Mouse (Mus musculus): ENCODE measurements around the gene Mef2b.
A peak's percentile ranks its signal among the peaks of the same experiment; 100 is the strongest.

Mef2b gene

DNA sequence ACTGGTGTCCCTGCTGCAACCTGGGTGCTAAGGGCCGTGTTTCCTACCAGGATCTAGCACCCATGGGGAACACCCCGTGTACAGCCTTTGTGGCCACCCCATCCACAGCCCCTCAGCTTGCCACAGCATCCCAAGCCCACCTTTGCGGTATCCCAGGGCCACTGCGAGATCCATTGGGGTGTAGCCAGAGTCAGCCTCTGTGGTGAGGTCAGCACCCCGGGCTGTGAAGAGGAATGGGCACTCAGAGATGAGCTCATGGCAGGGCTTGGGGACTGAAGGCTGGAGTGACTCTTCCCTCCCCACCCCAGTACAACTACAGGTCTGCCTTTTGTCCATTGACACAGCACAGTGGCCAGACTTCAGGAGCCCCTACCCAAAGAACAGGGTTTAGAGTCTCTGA, 5.4 kb upstream of the Mef2b start:
- DNase-seq (ENCODE audit: low read depth, low spot score), result no peak

DNA sequence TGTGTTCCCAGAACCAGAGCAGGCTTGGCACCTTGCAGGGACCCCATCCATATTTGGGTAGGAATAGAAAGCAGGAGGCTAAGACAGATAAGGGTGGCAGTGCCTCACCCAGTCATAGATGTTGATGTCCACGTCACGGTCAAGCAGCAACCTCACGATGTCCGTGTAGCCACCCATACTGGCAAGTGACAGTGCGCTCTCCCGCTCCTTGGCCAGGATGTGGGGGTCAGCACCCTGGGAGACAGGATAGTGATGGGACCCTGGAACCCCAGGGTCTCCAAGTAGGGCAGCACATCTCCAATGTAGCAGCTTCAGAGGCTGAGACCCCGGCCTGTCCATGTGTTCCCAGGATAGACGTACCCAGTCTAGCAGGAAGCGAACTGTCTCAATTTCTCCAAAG, 4.6 kb upstream of the Mef2b start:
- DNase-seq (ENCODE audit: low read depth, low spot score), result no peak

DNA sequence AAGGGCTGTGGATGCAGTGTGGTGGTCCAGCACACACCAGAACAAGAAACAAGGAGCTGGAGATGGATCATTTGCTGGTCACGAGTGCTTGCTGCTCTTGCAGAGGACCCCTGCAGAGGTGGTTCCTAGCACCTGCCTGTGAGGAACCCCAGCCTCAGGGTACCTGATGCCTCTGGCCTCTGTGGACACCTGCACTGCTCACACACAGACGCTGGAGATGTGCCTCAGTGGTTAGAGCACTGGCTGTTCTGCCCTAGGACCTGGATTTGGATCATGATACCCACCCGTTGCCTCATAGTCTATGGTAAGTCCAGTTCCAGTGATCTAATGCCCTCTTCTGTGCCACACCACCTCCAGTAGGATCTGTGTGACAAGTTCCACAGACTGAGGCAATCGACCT, 2.9 kb upstream of the Mef2b start:
- no peak for DNase-seq (ENCODE audit: low read depth, low spot score)

DNA sequence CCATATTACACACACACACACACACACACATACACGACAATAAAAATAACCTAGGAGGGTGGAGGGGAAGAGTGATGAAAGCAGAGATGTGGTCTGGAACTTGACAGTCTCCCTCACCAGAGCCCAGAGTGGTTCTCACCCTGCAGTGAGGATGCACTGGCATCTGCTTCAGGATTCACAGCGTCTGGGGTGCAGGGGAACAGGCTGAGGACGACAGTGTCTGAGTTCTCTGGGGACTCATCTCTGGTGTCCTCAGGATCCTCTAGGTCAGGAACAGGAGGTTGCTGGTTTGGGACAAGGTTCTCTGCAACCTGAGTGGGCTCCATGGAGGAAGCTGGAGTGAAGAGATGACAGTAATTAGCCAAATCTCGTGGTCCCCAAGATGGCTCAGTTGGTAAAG, 1.6 kb upstream of the Mef2b start:
- no peak for DNase-seq (ENCODE audit: low read depth, low spot score)

DNA sequence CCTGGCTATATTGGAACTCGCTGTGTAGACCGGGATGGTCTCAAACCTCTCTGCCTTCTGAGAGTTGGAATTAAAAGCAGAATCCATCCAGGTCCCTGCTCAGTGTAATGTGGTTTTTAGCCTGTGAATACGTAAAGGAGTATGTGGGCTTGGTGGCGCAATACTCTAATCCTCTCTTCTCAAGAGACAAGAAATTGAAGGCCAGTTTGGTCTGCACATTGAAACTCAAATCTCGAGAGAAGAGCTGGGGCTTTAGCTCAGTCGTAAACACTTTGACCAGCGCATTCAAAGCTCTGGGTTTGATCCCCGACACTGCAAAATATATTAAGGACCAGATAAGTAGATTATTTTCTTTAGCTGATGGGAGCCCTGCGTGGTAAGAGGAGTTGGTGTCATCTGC, 470 bp downstream of the Mef2b start:
- DNase-seq (ENCODE audit: low read depth, low spot score), result no peak

DNA sequence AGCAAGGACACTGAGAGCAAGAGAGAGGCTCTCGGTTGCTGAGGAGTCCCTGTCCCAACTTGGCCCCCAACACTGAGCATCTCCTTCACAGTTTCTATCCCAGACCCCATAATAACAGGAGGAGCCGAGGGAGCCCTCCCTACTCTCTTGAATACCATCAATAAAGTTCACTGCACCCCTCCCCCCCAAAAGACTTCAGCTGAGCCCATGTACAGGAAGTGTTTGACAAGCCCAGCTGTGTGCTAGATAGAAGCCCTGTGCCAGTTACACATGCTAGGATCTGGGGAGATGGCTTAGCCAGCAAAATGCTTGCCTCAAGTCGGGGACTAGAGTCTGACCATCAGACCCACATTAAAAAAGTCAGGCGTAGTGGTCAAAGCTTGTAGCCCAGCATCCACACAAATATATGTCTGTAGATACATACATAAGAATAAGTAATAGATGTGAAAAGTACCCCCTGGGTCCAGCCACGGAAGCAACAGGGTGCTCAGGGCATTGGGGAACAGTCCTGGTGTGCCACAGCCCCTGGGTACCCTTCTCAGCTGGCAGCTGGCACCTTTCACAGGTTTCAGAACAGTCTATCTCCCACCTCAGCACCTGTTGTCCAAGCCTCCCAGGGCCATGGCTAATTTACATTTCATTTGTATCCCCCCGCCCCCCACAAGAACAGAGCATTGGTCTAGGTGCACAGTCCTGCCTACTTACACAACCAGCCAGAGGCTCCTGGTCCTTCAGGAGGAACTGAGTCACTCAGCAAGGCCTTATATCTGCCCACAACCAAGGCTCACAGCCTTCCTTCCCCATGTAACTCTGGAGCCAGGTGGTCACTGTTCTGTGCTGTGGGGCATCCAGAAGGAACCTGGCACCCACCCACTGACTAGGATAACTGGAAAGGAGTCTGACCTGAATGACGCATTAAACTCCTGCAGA, 8.4 kb downstream of the Mef2b start:
- no peak for DNase-seq (ENCODE audit: low read depth, low spot score)

DNA sequence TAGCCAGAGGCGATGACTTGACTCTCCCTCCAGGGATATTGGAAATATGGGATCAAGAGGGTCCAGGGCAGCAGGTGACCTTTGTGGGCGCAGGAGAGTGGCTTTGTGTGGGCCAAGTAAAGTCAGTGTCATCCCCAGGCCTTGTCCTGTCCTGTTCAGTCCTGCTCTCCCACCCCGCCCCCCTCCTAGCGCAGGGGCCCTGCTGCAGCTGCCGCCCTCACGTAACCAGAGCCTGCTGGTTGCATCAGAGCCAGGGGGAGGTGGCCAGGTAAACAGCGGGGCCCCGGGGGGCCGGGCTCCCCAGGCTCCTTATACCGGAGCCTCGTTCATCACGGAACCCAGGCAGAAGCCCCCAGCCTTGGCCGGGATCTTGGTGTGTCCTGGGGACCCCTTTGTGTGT, 10.6 kb downstream of the Mef2b start:
- no peak for DNase-seq (ENCODE audit: low read depth, low spot score)

DNA sequence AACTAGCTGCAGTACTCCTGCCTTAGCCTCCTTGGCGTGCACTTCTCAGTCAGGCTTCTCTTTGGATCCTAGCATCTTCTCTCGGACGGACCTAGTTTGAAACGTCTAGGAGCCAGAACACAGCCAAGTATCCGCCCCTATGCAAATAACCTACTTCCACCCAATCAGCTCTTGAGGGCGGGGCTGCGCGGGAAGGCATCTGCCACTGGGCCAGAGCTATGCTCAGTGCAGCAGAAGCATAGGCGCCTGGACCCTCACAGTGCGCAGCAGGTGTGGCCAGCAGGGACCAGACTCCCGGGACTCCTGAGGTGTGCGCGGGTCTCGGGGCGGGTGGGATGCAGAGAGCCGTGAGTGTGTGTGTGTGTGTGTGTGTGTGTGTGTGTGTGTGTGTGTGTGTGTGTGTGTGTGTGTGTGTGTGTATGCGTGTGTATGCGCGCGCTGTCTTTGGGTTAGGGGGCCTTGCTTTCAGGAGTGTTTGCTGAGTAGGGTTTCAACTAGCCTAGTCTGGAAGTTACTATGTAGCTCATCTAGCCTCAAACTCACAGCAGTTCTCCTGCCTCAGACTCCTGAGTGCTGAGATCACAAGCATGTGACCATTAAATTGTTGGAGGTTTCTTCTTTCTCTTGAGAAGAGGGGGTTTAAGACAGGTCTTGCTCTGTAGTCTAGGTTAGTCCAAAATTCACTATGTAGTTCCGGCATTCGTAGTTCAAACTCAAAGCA, 13.2 kb downstream of the Mef2b start:
- DNase-seq (ENCODE audit: low read depth, low spot score), result peak; percentile 79

DNA sequence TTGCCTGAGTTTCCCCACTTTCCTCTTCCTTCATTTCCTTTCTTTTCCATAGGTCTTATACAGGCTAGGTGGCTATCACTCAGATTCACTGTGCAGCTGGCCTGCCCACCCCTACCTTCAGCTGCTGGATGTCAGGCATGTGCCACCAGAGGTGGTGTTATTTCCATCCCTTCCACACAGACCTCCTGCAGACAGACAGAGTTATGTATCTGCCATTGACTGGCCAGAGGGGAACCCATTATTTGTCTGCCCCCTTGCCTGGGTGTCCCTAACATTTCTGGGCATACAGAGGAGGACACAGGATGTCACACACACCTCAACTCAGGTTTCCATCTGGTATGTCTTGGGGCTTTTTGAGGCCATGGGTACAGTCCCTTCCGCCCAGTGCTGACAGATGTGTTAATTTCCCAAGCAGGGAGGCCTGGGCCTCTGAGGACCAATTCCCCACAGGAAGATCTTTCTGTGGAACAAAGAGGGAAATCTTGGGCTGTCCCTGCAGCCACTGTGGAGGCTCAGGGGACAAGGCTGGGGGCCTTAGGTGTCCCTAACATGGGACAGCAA, 17.8 kb downstream of the Mef2b start:
- no peak for DNase-seq (ENCODE audit: low read depth, low spot score)

DNA sequence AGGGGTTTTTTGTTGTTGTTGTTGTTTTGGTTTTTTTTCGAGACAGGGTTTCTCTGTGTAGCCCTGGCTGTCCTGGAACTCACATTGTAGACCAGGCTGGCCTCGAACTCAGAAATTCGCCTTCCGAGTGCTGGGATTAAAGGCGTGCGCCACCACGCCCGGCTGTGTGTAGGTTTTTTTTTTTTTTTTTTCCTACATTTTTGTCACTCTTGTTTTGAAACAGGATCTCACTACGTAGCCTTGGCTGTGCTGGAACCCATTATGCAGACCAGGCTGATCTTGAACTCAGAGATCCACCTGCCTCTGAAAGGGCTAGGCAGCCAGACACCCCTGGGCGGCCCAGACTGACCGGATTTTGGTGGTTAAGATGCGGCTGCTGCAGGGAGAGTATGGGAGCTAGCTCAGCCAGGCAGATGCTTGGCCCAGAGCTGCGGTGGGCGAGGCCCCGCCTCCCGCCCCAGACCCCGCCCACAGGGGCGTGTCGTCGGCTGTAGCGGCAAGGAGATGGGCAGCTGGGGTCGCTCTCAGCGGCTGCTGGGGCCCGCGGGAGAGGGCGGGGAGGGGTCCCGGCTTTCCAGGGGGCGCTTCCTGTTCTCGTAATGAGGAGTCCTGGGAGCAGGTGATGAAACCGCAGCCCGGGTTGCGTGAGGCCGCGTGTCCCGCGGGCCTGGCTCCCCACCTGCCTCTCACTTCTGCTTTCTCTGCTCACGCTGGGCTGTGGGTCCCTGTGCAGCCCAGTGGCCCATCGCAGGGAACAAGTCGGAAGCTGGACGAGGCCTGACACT, 18.8 kb downstream of the Mef2b start:
- DNase-seq (ENCODE audit: low read depth, low spot score), result peak; percentile 91

DNA sequence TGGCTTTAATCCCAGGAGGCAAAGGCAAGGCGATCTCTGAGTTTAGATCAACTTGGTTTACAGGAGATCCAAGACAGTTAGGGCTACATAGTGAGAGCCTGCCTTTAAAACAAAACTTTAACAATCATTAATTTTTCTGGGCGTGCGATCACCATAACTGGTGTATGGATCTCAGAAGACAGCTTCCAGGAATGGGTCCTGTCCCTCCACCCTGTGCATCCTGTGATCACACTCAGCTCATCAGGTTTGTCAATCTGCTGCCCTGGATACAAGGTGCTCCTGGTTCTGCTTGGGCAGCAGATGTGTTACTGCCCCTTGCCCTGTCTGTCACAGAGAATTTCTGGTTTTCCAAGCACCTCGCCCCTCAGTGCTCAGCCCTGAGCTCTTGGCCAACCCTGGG, 19.7 kb downstream of the Mef2b start:
- no peak for DNase-seq (ENCODE audit: low read depth, low spot score)

DNA sequence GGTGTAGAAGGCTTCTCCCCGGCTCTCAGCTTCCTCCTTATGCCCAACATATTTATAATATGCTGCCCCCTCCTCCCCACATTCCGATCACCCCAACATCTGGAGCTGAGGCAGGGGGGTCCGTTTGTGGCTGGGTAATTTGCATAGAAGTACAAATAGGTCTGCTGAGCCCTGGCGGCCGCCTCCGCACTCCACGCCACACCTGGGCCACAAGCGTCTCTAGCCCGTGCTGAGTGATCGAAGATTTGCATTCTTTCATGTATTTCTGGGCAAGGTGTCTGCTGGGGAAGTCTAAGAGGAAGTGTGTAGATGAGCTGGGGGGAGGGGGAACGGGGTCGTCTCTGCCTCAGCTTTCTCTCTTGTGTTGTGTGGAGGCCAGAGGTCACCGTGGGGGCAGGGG, 20.5 kb downstream of the Mef2b start:
- DNase-seq (ENCODE audit: low read depth, low spot score), result peak; percentile 58

DNA sequence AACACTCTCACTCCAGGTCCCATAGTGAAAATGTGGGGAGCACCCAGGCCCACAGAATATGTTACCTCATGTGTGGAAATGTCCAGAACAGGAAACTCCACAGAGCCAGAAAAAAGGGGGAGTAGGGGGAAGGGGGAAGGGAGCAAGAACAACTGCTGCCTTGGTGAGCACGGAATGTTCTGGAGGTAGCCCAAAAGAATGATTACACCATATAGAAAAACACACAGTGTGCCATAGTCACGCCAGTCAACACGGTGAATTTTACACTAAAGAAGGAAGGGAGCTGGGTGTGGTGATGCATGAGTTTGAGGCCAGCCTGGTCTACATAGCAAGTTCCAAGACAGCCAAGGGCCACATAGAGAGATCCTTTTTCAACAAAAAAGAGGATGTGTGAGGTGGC, 23.8 kb downstream of the Mef2b start:
- DNase-seq (ENCODE audit: low read depth, low spot score), result no peak

DNA sequence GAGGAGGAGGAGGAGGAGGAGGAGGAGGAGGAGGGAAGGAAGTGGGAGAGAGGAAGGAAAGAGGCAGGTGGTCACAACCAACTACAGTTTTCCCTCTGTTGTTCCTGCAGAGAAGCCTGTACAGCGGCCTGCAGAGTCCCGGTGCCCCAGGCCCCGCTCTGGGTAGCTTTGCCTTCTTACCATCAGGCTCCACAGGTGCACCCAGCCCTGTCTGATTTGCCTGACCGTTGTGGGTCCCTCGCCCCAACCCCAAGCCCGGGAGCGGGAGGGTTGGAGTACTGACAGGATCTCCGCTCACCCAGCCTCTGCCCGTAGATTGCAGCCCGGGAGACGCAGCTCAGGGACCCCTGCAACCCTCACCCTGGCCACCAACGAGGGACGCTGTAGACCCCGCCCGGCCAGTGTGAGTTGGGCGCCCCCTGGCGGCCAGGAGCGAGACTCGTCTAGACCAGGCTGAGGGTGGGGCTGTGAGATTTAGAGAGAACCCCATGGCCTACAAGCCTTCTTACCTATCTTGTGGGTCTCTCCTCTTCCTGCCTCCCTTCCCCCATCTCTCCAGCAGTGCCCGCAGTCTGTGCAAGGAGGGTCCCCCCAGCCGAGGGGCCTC, 27.1 kb downstream of the Mef2b start:
- DNase-seq (ENCODE audit: low read depth, low spot score), result peak; percentile 87

DNA sequence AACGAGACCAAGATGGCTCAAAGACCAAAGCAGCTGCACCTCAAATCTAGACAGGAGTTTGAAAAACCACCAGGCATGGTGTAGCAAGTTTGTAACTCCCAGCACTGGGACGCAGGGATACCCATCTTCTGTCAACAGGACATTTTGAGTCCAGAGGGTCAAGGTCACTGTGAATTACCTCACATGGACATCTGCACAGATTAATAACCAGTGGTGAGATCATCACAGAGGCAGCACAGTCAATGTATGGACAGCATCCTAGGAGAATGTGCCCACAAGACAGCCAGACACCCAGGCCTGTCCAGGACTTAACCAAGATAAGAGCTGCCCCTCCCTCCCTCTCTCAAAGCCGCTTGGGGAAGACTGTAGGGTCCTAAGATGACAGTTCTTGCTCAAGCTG, 30.6 kb downstream of the Mef2b start:
- DNase-seq (ENCODE audit: low read depth, low spot score), result no peak

DNA sequence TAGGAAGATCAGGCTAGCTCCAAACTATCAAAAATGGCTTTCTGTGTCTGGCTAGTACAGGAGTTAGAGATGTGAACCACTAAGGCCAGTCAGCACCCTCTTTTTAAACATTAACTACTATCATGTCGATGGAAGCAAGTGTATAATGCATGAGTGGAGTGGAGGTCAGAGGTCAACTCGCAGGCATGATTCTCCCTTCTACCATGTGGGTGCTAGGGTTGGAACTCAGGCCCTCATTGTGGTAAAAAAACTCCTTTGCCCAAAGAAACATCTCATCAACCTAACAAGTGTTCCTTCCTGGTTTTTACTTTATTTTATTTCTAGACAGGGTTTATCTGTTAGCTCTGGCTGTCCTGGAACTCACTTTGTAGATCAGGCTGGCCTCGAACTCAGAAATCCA, 31.2 kb downstream of the Mef2b start:
- DNase-seq (ENCODE audit: low read depth, low spot score), result no peak

DNA sequence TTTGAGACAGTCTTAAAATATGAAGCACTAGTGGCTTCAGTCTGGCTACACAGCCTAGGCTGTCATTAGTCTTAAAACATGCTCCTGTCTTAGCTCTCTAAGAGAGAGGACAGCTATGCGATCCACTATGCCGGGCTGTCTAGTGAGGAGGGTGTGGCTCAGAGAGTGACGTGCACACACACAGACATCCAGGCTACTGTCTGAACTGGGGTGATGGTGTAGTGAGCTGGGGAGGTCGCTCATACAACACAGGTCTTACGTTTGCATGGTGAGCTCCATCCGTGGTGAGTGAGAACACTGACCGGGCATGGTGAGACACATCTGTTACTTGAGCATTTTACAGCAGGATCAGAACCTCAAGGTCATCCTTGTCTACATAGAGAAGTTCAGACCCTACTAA, 31.7 kb downstream of the Mef2b start:
- DNase-seq (ENCODE audit: low read depth, low spot score), result no peak

DNA sequence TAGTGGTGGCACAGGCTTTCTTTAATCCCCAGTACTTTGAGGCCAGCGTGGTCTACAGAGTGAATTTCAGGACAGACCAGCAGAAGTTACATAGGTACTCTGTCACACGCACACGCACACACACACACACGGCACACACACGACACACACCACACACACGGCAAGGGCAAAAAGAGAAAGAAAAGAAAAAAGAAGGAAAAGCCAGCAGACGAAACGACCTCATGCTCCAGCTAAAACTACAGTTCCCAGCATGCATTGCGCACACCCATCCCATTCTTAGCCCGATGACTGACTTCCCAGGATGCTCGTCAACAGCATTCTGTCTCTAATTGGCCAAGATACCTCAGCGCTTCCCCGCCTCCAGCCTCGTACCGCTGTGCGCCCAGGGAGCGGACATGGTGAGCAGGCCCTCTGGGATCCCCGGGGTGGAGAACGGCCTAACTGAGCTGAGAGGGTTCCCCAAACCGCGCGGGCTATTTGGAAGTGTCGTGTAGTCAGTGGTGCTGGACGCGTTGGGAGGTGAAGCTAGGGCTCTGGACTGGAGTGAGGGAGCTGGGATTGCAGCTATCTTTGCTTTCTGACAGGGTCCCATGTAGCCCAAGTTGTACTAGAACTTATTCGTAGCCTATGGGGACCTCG, 32.7 kb downstream of the Mef2b start, which contains the start of gene Tmem161a:
Gene Tmem161a (plus strand): TSS at position 314 of the 639 bp plus-strand sequence.
- DNase-seq (ENCODE audit: low read depth, low spot score), result peak; percentile 94

DNA sequence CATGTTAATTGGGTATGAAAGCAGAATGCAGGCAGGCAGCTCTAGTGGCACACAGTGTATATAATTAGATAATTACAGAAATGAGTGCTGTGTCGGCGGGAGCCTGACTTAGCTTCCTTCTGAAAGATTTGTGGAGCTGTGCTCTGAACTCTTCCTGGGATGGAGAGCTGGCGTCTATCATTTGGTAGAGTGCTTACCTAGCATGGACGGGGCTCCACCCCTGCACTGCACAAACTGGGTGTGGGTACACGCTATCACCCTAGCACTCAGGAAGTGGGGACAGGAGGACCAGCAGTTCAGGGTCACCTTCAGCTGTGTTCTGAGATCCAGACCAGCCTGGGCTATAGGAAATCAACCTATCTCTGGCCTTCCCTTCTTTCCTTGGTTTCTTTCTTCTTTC, 33.8 kb downstream of the Mef2b start:
- DNase-seq (ENCODE audit: low read depth, low spot score), result no peak

DNA sequence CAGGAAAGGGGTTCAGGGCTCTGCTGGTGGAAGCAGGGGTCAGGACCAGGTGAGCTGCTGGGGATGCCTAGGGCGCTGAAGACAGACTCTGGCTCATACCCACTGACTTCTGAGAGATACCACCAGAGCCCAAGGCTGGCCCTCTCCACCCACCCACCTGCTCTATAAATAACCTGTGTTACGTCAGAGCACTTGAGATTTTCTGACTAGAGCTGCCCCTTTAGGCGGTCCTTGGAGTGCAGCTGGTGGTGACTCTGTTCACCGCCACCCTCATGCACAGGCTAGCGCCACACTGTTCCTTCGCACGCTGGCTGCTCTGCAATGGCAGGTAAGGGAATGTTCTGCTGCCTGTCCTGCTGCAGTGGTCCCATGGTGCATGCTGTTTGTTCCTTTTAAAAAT, 34.6 kb downstream of the Mef2b start:
- DNase-seq (ENCODE audit: low read depth, low spot score), result no peak

DNA sequence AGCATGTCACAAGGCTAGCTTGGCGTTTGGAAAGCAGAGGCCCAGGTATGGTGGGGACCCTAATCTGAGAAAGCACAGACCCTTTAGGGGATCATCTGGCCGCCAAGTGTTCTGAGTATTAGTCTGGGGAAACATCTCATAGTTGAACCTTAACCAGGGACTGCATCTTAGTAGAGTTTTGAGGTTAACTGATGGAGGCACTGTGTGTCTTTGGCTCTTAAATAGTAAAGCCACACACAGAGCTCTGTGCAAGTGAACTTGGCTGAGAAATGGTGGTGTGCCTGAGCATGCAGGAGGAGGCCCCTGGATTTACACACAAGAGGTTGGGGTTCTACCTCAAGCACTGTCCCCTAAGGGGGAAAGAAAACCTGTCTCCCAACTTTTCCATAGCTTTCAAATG, 38.7 kb downstream of the Mef2b start:
- no peak for DNase-seq (ENCODE audit: low read depth, low spot score)

Measured in CD4-positive, CD25-positive, alpha-beta regulatory T cell, adult 2 months (primary cell).